Mouse (Mus musculus) cerebral cortex, adult 2 months (tissue): ENCODE results near the gene Phf24.

Experiments used
- WGBS: fragments of 180-500 bp; shearing (Covaris S2); methylation state at CpG from one replicate; pipeline ENCODE4 v1.1.7; 2018; 5-methylcytosine and 5-hydroxymethylcytosine counted together

The Phf24 gene

GRCm38 (mm10) chr4:42950065-42950558 is 33.7 kb downstream of the Phf24 start:
- WGBS, result 1% methylated on average over 25 of the region's 27 CpGs

GRCm38 (mm10) chr4:42951206-42952195 is 35.0 kb downstream of the Phf24 start:
- WGBS, result 29% methylated on average over 11 of the region's 11 CpGs

GRCm38 (mm10) chr4:42952563-42952962 is 36.1 kb downstream of the Phf24 start:
- WGBS, result 61% methylated on average over 7 of the region's 7 CpGs

GRCm38 (mm10) chr4:42953435-42954094 is 37.1 kb downstream of the Phf24 start:
- 19% methylated on average over 10 of the region's 10 CpGs for WGBS

- WGBS, result 6% methylated on average over 10 of the region's 10 CpGs
These were observed 37.8 kb downstream of the Phf24 start for GRCm38 (mm10) chr4:42954297-42954696.

GRCm38 (mm10) chr4:42955200-42955599 is 38.7 kb downstream of the Phf24 start:
- WGBS, result 42% methylated on average over 3 of the region's 3 CpGs

- 92% methylated on average over 17 of the region's 17 CpGs for WGBS
These were observed 40.1 kb downstream of the Phf24 start for GRCm38 (mm10) chr4:42956581-42956980.

GRCm38 (mm10) chr4:42957306-42957705 is 40.8 kb downstream of the Phf24 start:
- WGBS, result 69% methylated on average over 11 of the region's 11 CpGs

- WGBS, result 63% methylated on average over 8 of the region's 8 CpGs
These were observed 41.5 kb downstream of the Phf24 start for GRCm38 (mm10) chr4:42957979-42958378.

GRCm38 (mm10) chr4:42958942-42959341 is 42.5 kb downstream of the Phf24 start:
- 19% methylated on average over 8 of the region's 8 CpGs for WGBS

- 47% methylated on average over 4 of the region's 4 CpGs for WGBS
These were observed 42.9 kb downstream of the Phf24 start for GRCm38 (mm10) chr4:42959382-42959781.

GRCm38 (mm10) chr4:42961592-42961991 is 45.1 kb downstream of the Phf24 start:
- WGBS, result 14% methylated on average over 4 of the region's 4 CpGs

- WGBS, result 70% methylated on average over 2 of the region's 2 CpGs
These were observed 47.0 kb downstream of the Phf24 start for GRCm38 (mm10) chr4:42963480-42963879.

- WGBS, result 15% methylated on average over 12 of the region's 12 CpGs
These were observed 48.7 kb downstream of the Phf24 start for GRCm38 (mm10) chr4:42965039-42965719.

- 94% methylated on average over 4 of the region's 4 CpGs for WGBS
These were observed 52.8 kb downstream of the Phf24 start, which contains the start of gene 1700022I11Rik for GRCm38 (mm10) chr4:42969304-42969703. TSS of gene 1700022I11Rik (plus strand) at chr4:42969604.

- 92% methylated on average over 4 of the region's 4 CpGs for WGBS
These were observed 56.5 kb downstream of the Phf24 start for GRCm38 (mm10) chr4:42972952-42973351.

GRCm38 (mm10) chr4:42973868-42974267 is 57.4 kb downstream of the Phf24 start:
- 85% methylated on average over 5 of the region's 5 CpGs for WGBS

GRCm38 (mm10) chr4:42978062-42978461 is 61.6 kb downstream of the Phf24 start:
- 92% methylated on average over 4 of the region's 4 CpGs for WGBS

GRCm38 (mm10) chr4:42980467-42980866 is 64.0 kb downstream of the Phf24 start:
- WGBS, result 81% methylated on average over 8 of the region's 8 CpGs

GRCm38 (mm10) chr4:42988296-42988695 is 71.8 kb downstream of the Phf24 start:
- WGBS, result 89% methylated on average over 1 of the region's 1 CpGs
